26 mouse cellular contexts compared by ENCODE assay signal in genomic region chr4:120053026-120054005, GRCm38 (mm10). TPM values are rescaled to one million over a fixed set of nuclear protein-coding genes. Genes with fewer than 3 reads are reported as not detected.
DNase-seq lines count a peak whose midpoint lies in the region; ATAC-seq and TF ChIP-seq lines count a peak whose summit lies in the region.
"Had no signal": no experiment of that assay in that cellular context is flagged by ENCODE, and none has a peak within 500 bp of the region (broad histone marks: within the 10 kb centered on the region; RNA-seq: fewer than 3 reads in every experiment).

No protein-coding gene starts in this region.

- no peak for TF ChIP-seq POLR2A in cerebellum, adult 2 months (IDR thresholded peaks at IDR 0.05; ENCODE audit: borderline replicate concordance, insufficient read depth, low read length)

- no peak overlapping the region for H3K4me3 ChIP-seq in cerebellum, adult 2 months (replicated peaks; ENCODE audit: insufficient read depth, low read depth, low read length)
- H3K4me3 ChIP-seq: embryonic facial prominence, embryonic 12.5 days; forebrain, embryonic 15.5 days; heart, embryonic 15.5 days; hindbrain, embryonic 12.5 days; kidney, embryonic 15.5 days; liver, embryonic 13.5 days; neural tube, embryonic 13.5 days had no signal

- no peak overlapping the region for H3K27ac ChIP-seq in cerebellum, adult 2 months (ENCODE audit: insufficient read depth, low read length)
- H3K27ac ChIP-seq: embryonic facial prominence, embryonic 12.5 days; forebrain, embryonic 15.5 days; heart, embryonic 15.5 days; hindbrain, embryonic 12.5 days; kidney, embryonic 15.5 days; liver, embryonic 13.5 days; neural tube, embryonic 13.5 days had no signal

- ATAC-seq in common myeloid progenitor, adult 5-6 weeks (replicated peaks; ENCODE audit: low read depth, poor library complexity, severe bottlenecking) = peak; percentile 57
- ATAC-seq: forebrain, embryonic 15.5 days; intestine, embryonic 16.5 days; Patski had no signal

- no peaks in the 10 kb centered on the region for H3K27me3 ChIP-seq in cerebellum, adult 2 months (ENCODE audit: control insufficient read depth, insufficient read depth, low read length)
- H3K27me3 ChIP-seq: embryonic facial prominence, embryonic 12.5 days; forebrain, embryonic 15.5 days; heart, embryonic 15.5 days; hindbrain, embryonic 12.5 days; kidney, embryonic 15.5 days; liver, embryonic 13.5 days; neural tube, embryonic 13.5 days; Patski had no signal

- WGBS in cerebellum, adult 2 months = 95% methylated on average over 11 of the region's 11 CpGs

- DNase-seq in A20 (ENCODE audit: low read depth, low spot score) = peak; percentile 78
- DNase-seq in B cell, adult 2 months = peak; percentile 68 to 71
- DNase-seq in naive thymus-derived CD4-positive, alpha-beta T cell, adult 2 months (ENCODE audit: low read depth) = peak; percentile 50
- DNase-seq in cerebellum, adult 9-11 months = no peak
- no peak for DNase-seq in cerebellum, adult 2 months
- DNase-seq in urinary bladder, postnatal 4 days (ENCODE audit: low spot score in 2 of 2) = no peak
- DNase-seq: adrenal gland, postnatal 25 days; cerebellum, postnatal 14 days; layer of hippocampus, postnatal 36 days; liver, embryonic 13.5 days; thymus, postnatal 25 days had no signal

- no peaks in the 10 kb centered on the region for H3K4me1 ChIP-seq in cerebellum, adult 2 months (ENCODE audit: control insufficient read depth, insufficient read depth, low read length)
- H3K4me1 ChIP-seq: embryonic facial prominence, embryonic 12.5 days; forebrain, embryonic 15.5 days; heart, embryonic 15.5 days; hindbrain, embryonic 12.5 days; kidney, embryonic 15.5 days; liver, embryonic 13.5 days; neural tube, embryonic 13.5 days had no signal

- TF ChIP-seq CTCF in cerebellum, adult 2 months (IDR thresholded peaks at IDR 0.05; ENCODE audit: borderline replicate concordance, insufficient read depth, low read depth, low read length) = no peak

RNA-seq across cellular contexts. Expression of gene AL607142.1, which starts 11.5 kb away (rescaled TPM):
- not detected in 2 replicates for total RNA-seq in common myeloid progenitor, adult 5-6 weeks (2017)
- polyA plus RNA-seq in cerebellum, adult 2 months (2012; rRNA removed) = not detected in 2 replicates
- total RNA-seq: adrenal gland, postnatal 25 days; gastrocnemius, adult 18-20 months; heart, adult 18-20 months; layer of hippocampus, postnatal 36 days; monocyte, adult 5-6 weeks had no signal
- polyA plus RNA-seq: embryonic facial prominence, embryonic 12.5 days; forebrain, embryonic 15.5 days; heart, embryonic 15.5 days; hindbrain, embryonic 12.5 days; intestine, embryonic 16.5 days; kidney, embryonic 15.5 days; large intestine, adult 2 months; limb, embryonic 11.5 days; liver, embryonic 13.5 days; lung, embryonic 16.5 days; neural tube, embryonic 13.5 days; Patski had no signal

Comparison
In these comparisons a context has a peak if more than half of its experiments do, and no peak if none do; other contexts are left out.
1. DNase-seq: peak in A20 (single experiment), B cell, adult 2 months (2 of 2) and naive thymus-derived CD4-positive, alpha-beta T cell, adult 2 months (single experiment); none in cerebellum, adult 9-11 months (single experiment), cerebellum, adult 2 months (0 of 2) and urinary bladder, postnatal 4 days (0 of 2).